Mouse (Mus musculus): ENCODE data around the gene Mr1. TPM values are rescaled to one million over a fixed set of nuclear protein-coding genes. Genes with fewer than 3 reads are reported as not detected.

Mr1 gene
- polyA plus RNA-seq, 1 experiment from 2014 or later: 5.9 TPM

Other genes starting within 250 kb of the Mr1 start
- gene Ier5, start 47.2 kb downstream of the Mr1 start, polyA plus RNA-seq (2015; fragmentation: Nextera tagmentation; extraction: Ambion mirVana): 3.8 and 4.8 TPM in 2 replicates
- gene Stx6, start 11.9 kb upstream of the Mr1 start, polyA plus RNA-seq (2015; fragmentation: Nextera tagmentation; extraction: Ambion mirVana): 52.9 and 54.2 TPM in 2 replicates
- 1.7 and 2.2 TPM in 2 replicates for gene BC034090, start 97.6 kb upstream of the Mr1 start, polyA plus RNA-seq (2015; fragmentation: Nextera tagmentation; extraction: Ambion mirVana)

Measured in intestine, embryonic 15.5 days (tissue).